Mouse (Mus musculus) liver, embryonic 16.5 days (tissue): ENCODE measurements around the gene Calml4. TPM values are rescaled to one million over a fixed set of nuclear protein-coding genes. Genes with fewer than 3 reads are reported as not detected.
"Not testable (repeated sequence)": the region's sequence is repeated elsewhere in the genome, so short reads cannot be mapped to it uniquely, and the experiment has no call there.

Experiments used
- ATAC-seq: fragments of 200-750 bp; cut with Nextera tagmentation; 2 replicates; pipeline ENCODE4 v1.8.0; 2017; ENCODE audit warnings: low read depth, mild to moderate bottlenecking, moderate number of reproducible peaks, moderate library complexity
- H3K27ac ChIP-seq: fragments of 300-500 bp; sonication (generic); 2 replicates; pipeline ENCODE4 v1.5.1; 2014; ENCODE audit warnings: mild to moderate bottlenecking, low read length
- H3K27me3 ChIP-seq: fragments of 300-500 bp; sonication (generic); 2 replicates; pipeline ENCODE4 v1.6.1; 2014; ENCODE audit warnings: low read depth, low read length, mixed read lengths; ENCODE audit not compliant: control insufficient read depth, insufficient read depth
- H3K36me3 ChIP-seq: fragments of 300-500 bp; sonication (generic); 2 replicates; pipeline ENCODE4 v1.6.1; 2014; ENCODE audit warnings: mild to moderate bottlenecking; ENCODE audit not compliant: control insufficient read depth, insufficient read depth
- H3K4me1 ChIP-seq: fragments of 300-500 bp; sonication (generic); 2 replicates; pipeline ENCODE4 v1.6.1; 2014; ENCODE audit warnings: low read depth, low read length, mixed read lengths; ENCODE audit not compliant: control insufficient read depth
- H3K4me2 ChIP-seq: fragments of 300-500 bp; sonication (generic); 2 replicates; pipeline ENCODE4 v1.6.1; 2014; ENCODE audit warnings: low read depth, low read length, mixed read lengths
- H3K4me3 ChIP-seq: fragments of 300-500 bp; sonication (generic); 2 replicates; pipeline ENCODE4 v1.5.1; 2014; ENCODE audit warnings: low read depth, mild to moderate bottlenecking, low read length
- H3K9ac ChIP-seq: fragments of 300-500 bp; sonication (generic); 2 replicates; pipeline ENCODE4 v1.6.1; 2014; ENCODE audit warnings: low read depth, low read length
- H3K9me3 ChIP-seq: fragments of 300-500 bp; sonication (generic); replicated peaks from 2 replicates; pipeline ENCODE4 v1.6.1; 2016; ENCODE audit warnings: low read length; ENCODE audit not compliant: control insufficient read depth
- WGBS: fragments of 180-500 bp; shearing (Covaris S2); extraction: QIAGEN DNeasy Blood & Tissue Kit; methylation state at CpG from one replicate; pipeline ENCODE4 v1.1.7; 2014; ENCODE audit not compliant: insufficient replicate concordance; 5-methylcytosine and 5-hydroxymethylcytosine counted together
- polyA plus RNA-seq: library from polyadenylated mRNA; unstranded; fragments of >200 nt; fragmentation: Nextera tagmentation; extraction: Ambion mirVana; gene quantifications from 2 replicates; pipeline ENCODE4 v1.2.1, GENCODE M21; 2015

Gene Calml4
- polyA plus RNA-seq, 1 experiment from 2014 or later, result 4.0 TPM

GRCm38 (mm10) chr9:62860866-62861265 is 3.0 kb downstream of the Calml4 start:
- no peak for ATAC-seq
- H3K4me1 ChIP-seq, result peaks cover 3% of the 10 kb centered on the region
- no peak overlapping the region for H3K27ac ChIP-seq
- H3K9ac ChIP-seq, result no peak overlapping the region
- no peaks in the 10 kb centered on the region for H3K27me3 ChIP-seq
- H3K4me3 ChIP-seq, result no peak overlapping the region
- no peaks in the 10 kb centered on the region for H3K9me3 ChIP-seq
- 63% methylated on average over 4 of the region's 4 CpGs for WGBS
- H3K4me2 ChIP-seq, result no peak overlapping the region
- H3K36me3 ChIP-seq, result no peaks in the 10 kb centered on the region

- H3K4me3 ChIP-seq, H3K9me3 ChIP-seq, H3K36me3 ChIP-seq, H3K4me2 ChIP-seq, H3K27me3 ChIP-seq, H3K27ac ChIP-seq, H3K4me1 ChIP-seq, H3K9ac ChIP-seq, ATAC-seq: not testable (repeated sequence)
- 65% methylated on average over 4 of the region's 4 CpGs for WGBS
Measured at GRCm38 (mm10) chr9:62869236-62869635, 11.4 kb downstream of the Calml4 start.

GRCm38 (mm10) chr9:62870728-62871127 is 12.8 kb downstream of the Calml4 start:
- Histone ChIP-seq H3K4me1 (no peaks in the 10 kb centered on the region), H3K27ac (no peak overlapping the region), H3K4me2 (no peak overlapping the region)

GRCm38 (mm10) chr9:62876966-62877616 is 19.2 kb downstream of the Calml4 start:
- Histone ChIP-seq H3K4me3 (no peak overlapping the region), H3K36me3 (peaks cover 7% of the 10 kb centered on the region), H3K4me2 (no peak overlapping the region), H3K27me3 (no peaks in the 10 kb centered on the region), H3K4me1 (no peaks in the 10 kb centered on the region), H3K9me3 (no peaks in the 10 kb centered on the region), H3K27ac (no peak overlapping the region), H3K9ac (no peak overlapping the region)
- ATAC-seq, result no peak
- 49% methylated on average over 7 of the region's 7 CpGs for WGBS

More at GRCm38 (mm10) chr9:62870728-62871127, 12.8 kb downstream of the Calml4 start:
- Histone ChIP-seq H3K9me3 (no peaks in the 10 kb centered on the region), H3K36me3 (no peaks in the 10 kb centered on the region), H3K4me3 (no peak overlapping the region), H3K9ac (no peak overlapping the region), H3K27me3 (no peaks in the 10 kb centered on the region)
- no peak for ATAC-seq

GRCm38 (mm10) chr9:62877825-62878224 is 19.9 kb downstream of the Calml4 start:
- Histone ChIP-seq H3K4me1 (no peaks in the 10 kb centered on the region), H3K27me3 (no peaks in the 10 kb centered on the region), H3K4me3 (no peak overlapping the region), H3K36me3 (peaks cover 13% of the 10 kb centered on the region), H3K9ac (no peak overlapping the region), H3K27ac (no peak overlapping the region), H3K9me3 (no peaks in the 10 kb centered on the region), H3K4me2 (no peak overlapping the region)
- 75% methylated on average over 2 of the region's 2 CpGs for WGBS
- no peak for ATAC-seq

- no peak overlapping the region for H3K4me3 ChIP-seq
- H3K27me3 ChIP-seq, result no peaks in the 10 kb centered on the region
- no peak for ATAC-seq
- no peak overlapping the region for H3K4me2 ChIP-seq
- no peak overlapping the region for H3K9ac ChIP-seq
- WGBS, result 90% methylated on average over 12 of the region's 12 CpGs
- H3K4me1 ChIP-seq, result no peaks in the 10 kb centered on the region
- H3K36me3 ChIP-seq, result peaks cover 27% of the 10 kb centered on the region
- no peaks in the 10 kb centered on the region for H3K9me3 ChIP-seq
- H3K27ac ChIP-seq, result no peak overlapping the region
Measured at GRCm38 (mm10) chr9:62881871-62882270, 24.0 kb downstream of the Calml4 start.

- H3K4me1 ChIP-seq, result no peaks in the 10 kb centered on the region
- 45% methylated on average over 1 of the region's 1 CpGs for WGBS
- H3K27ac ChIP-seq, result no peak overlapping the region
- H3K4me3 ChIP-seq, result no peak overlapping the region
- no peaks in the 10 kb centered on the region for H3K27me3 ChIP-seq
- ATAC-seq, result no peak
- no peak overlapping the region for H3K9ac ChIP-seq
- no peak overlapping the region for H3K4me2 ChIP-seq
- no peaks in the 10 kb centered on the region for H3K9me3 ChIP-seq
- peaks cover 19% of the 10 kb centered on the region for H3K36me3 ChIP-seq
Measured at GRCm38 (mm10) chr9:62894486-62894885, 36.6 kb downstream of the Calml4 start.

GRCm38 (mm10) chr9:62901736-62902135 is 43.9 kb downstream of the Calml4 start:
- no peaks in the 10 kb centered on the region for H3K4me1 ChIP-seq
- peaks cover 17% of the 10 kb centered on the region for H3K36me3 ChIP-seq
- H3K9ac ChIP-seq, result no peak overlapping the region
- WGBS, result 89% methylated on average over 2 of the region's 2 CpGs
- no peak for ATAC-seq
- no peaks in the 10 kb centered on the region for H3K9me3 ChIP-seq
- no peak overlapping the region for H3K4me2 ChIP-seq
- H3K27ac ChIP-seq, result no peak overlapping the region
- H3K27me3 ChIP-seq, result no peaks in the 10 kb centered on the region
- no peak overlapping the region for H3K4me3 ChIP-seq

- Histone ChIP-seq H3K9me3 (no peaks in the 10 kb centered on the region), H3K27me3 (no peaks in the 10 kb centered on the region), H3K27ac (no peak overlapping the region), H3K4me2 (no peak overlapping the region), H3K4me3 (no peak overlapping the region), H3K9ac (no peak overlapping the region), H3K36me3 (peaks cover 17% of the 10 kb centered on the region), H3K4me1 (no peaks in the 10 kb centered on the region)
- 85% methylated on average over 2 of the region's 2 CpGs for WGBS
- ATAC-seq, result no peak
Measured at GRCm38 (mm10) chr9:62903841-62904240, 46.0 kb downstream of the Calml4 start.
